Mouse (Mus musculus): Measurements from ENCODE around the gene Krt86. TPM values are rescaled to one million over a fixed set of nuclear protein-coding genes. Genes with fewer than 3 reads are reported as not detected.

Gene Krt86
- total RNA-seq (2021), result not detected
- long read RNA-seq, experiment 1, result 0 reads
- long read RNA-seq, experiment 2, result 0 reads

- intact Hi-C loops (cut with DNase I), result no loop called here
- H3K27ac ChIP-seq, result no peak within 1 kb of the TSS
Observed at GRCm38 (mm10) chr15:101472952-101473528, at the start of gene Krt86. TSS of gene Krt86 (plus strand) at chr15:101473478.

GRCm38 (mm10) chr15:101424914-101425313 is 48.4 kb upstream of the Krt86 start:
- no peak for TF ChIP-seq CTCF (IDR thresholded peaks at IDR 0.05)
- Histone ChIP-seq H3K4me3 (no peak overlapping the region), H3K27ac (no peak overlapping the region)
- intact Hi-C loops (cut with DNase I), result no loop called here
- no peak for DNase-seq (ENCODE audit: extremely low spot score in 1 of 2, low spot score in 2 of 2)

More at GRCm38 (mm10) chr15:101472952-101473528, at the start of gene Krt86:
- no peak for TF ChIP-seq CTCF (IDR thresholded peaks at IDR 0.05)
- H3K4me3 ChIP-seq, result no peak within 1 kb of the TSS
- no peak for DNase-seq (ENCODE audit: extremely low spot score in 1 of 2, low spot score in 2 of 2)

- TF ChIP-seq CTCF (IDR thresholded peaks at IDR 0.05), result no peak
- intact Hi-C loops (cut with DNase I), result loop anchor here (10.0 kb wide), 1 partner anchor 448 kb away; no protein-coding TSS in a partner anchor
Observed at GRCm38 (mm10) chr15:101436611-101437010, 36.7 kb upstream of the Krt86 start.

GRCm38 (mm10) chr15:101438555-101438954 is 34.7 kb upstream of the Krt86 start, which contains the start of gene Krt87:
TSS of gene Krt87 (minus strand) at chr15:101438804.
- no peak for TF ChIP-seq CTCF (IDR thresholded peaks at IDR 0.05)
- DNase-seq (ENCODE audit: extremely low spot score in 1 of 2, low spot score in 2 of 2), result no peak

More at GRCm38 (mm10) chr15:101436611-101437010, 36.7 kb upstream of the Krt86 start:
- no peak overlapping the region for H3K4me3 ChIP-seq
- DNase-seq (ENCODE audit: extremely low spot score in 1 of 2, low spot score in 2 of 2), result no peak
- no peak overlapping the region for H3K27ac ChIP-seq

GRCm38 (mm10) chr15:101440837-101441236 is 32.4 kb upstream of the Krt86 start:
- no peak overlapping the region for H3K27ac ChIP-seq
- no peak for DNase-seq (ENCODE audit: extremely low spot score in 1 of 2, low spot score in 2 of 2)

More at GRCm38 (mm10) chr15:101438555-101438954, 34.7 kb upstream of the Krt86 start, which contains the start of gene Krt87:
- H3K4me3 ChIP-seq, result peak within 1 kb of the TSS; percentile 19; the same call in 1 of the 2 replicates
- intact Hi-C loops (cut with DNase I), result loop anchor here (10.0 kb wide), 1 partner anchor 446 kb away; no protein-coding TSS in a partner anchor
- no peak within 1 kb of the TSS for H3K27ac ChIP-seq

GRCm38 (mm10) chr15:101446572-101446971 is 26.7 kb upstream of the Krt86 start:
- Histone ChIP-seq H3K4me3 (no peak overlapping the region), H3K27ac (no peak overlapping the region)
- intact Hi-C loops (cut with DNase I), result no loop called here
- DNase-seq (ENCODE audit: extremely low spot score in 1 of 2, low spot score in 2 of 2), result no peak
- TF ChIP-seq CTCF (IDR thresholded peaks at IDR 0.05), result no peak

More at GRCm38 (mm10) chr15:101440837-101441236, 32.4 kb upstream of the Krt86 start:
- intact Hi-C loops (cut with DNase I), result no loop called here
- no peak for TF ChIP-seq CTCF (IDR thresholded peaks at IDR 0.05)
- H3K4me3 ChIP-seq, result no peak overlapping the region

GRCm38 (mm10) chr15:101447444-101447843 is 25.8 kb upstream of the Krt86 start, which contains the start of gene Krt88:
TSS of gene Krt88 (plus strand) at chr15:101447744.
- Histone ChIP-seq H3K27ac (no peak within 1 kb of the TSS), H3K4me3 (no peak within 1 kb of the TSS)
- intact Hi-C loops (cut with DNase I), result no loop called here
- DNase-seq (ENCODE audit: extremely low spot score in 1 of 2, low spot score in 2 of 2), result no peak
- no peak for TF ChIP-seq CTCF (IDR thresholded peaks at IDR 0.05)

- no peak overlapping the region for H3K4me3 ChIP-seq
- DNase-seq (ENCODE audit: extremely low spot score in 1 of 2, low spot score in 2 of 2), result peak; percentile 77
- intact Hi-C loops (cut with DNase I), result loop anchor here (2.0 kb wide), 1 partner anchor 112 kb away; no protein-coding TSS in a partner anchor
- TF ChIP-seq CTCF (IDR thresholded peaks at IDR 0.05), result peak; percentile 85
- H3K27ac ChIP-seq, result no peak overlapping the region
Observed at GRCm38 (mm10) chr15:101453093-101453736, 20.1 kb upstream of the Krt86 start.

- intact Hi-C loops (cut with DNase I), result no loop called here
- Histone ChIP-seq H3K27ac (no peak overlapping the region), H3K4me3 (no peak overlapping the region)
- no peak for DNase-seq (ENCODE audit: extremely low spot score in 1 of 2, low spot score in 2 of 2)
- no peak for TF ChIP-seq CTCF (IDR thresholded peaks at IDR 0.05)
Observed at GRCm38 (mm10) chr15:101454774-101455173, 18.5 kb upstream of the Krt86 start.

GRCm38 (mm10) chr15:101455292-101455691 is 18.0 kb upstream of the Krt86 start:
- intact Hi-C loops (cut with DNase I), result no loop called here
- no peak for TF ChIP-seq CTCF (IDR thresholded peaks at IDR 0.05)
- Histone ChIP-seq H3K27ac (no peak overlapping the region), H3K4me3 (no peak overlapping the region)
- DNase-seq (ENCODE audit: extremely low spot score in 1 of 2, low spot score in 2 of 2), result no peak

GRCm38 (mm10) chr15:101455891-101456290 is 17.4 kb upstream of the Krt86 start:
- no peak overlapping the region for H3K27ac ChIP-seq
- no peak for DNase-seq (ENCODE audit: extremely low spot score in 1 of 2, low spot score in 2 of 2)
- H3K4me3 ChIP-seq, result no peak overlapping the region
- intact Hi-C loops (cut with DNase I), result no loop called here
- no peak; the same call in 1 of the 2 replicates for TF ChIP-seq CTCF (IDR thresholded peaks at IDR 0.05)

GRCm38 (mm10) chr15:101458361-101458930 is 14.8 kb upstream of the Krt86 start:
- TF ChIP-seq CTCF (IDR thresholded peaks at IDR 0.05), result no peak
- intact Hi-C loops (cut with DNase I), result no loop called here
- Histone ChIP-seq H3K4me3 (no peak overlapping the region), H3K27ac (no peak overlapping the region)
- DNase-seq (ENCODE audit: extremely low spot score in 1 of 2, low spot score in 2 of 2), result no peak
